Mouse (Mus musculus): ENCODE results near the gene Slc17a4. TPM values are rescaled to one million over a fixed set of nuclear protein-coding genes. Genes with fewer than 3 reads are reported as not detected.

Gene Slc17a4
- polyA plus RNA-seq, 1 experiment, result 0.13 TPM

- WGBS, result 85% methylated on average over 9 of the region's 9 CpGs
- H3K27me3 ChIP-seq (ENCODE audit: control insufficient read depth, insufficient read depth, low read length), result no peaks in the 10 kb centered on the region
- H3K4me1 ChIP-seq (ENCODE audit: control insufficient read depth, insufficient read depth, insufficient read length), result no peaks in the 10 kb centered on the region
- no peak overlapping the region for H3K27ac ChIP-seq (ENCODE audit: insufficient read depth, low read length)
- no peak for DNase-seq (ENCODE audit: low read depth in 1 of 2, low spot score in 2 of 2)
- H3K36me3 ChIP-seq (ENCODE audit: control insufficient read depth, insufficient read depth, low read length), result no peaks in the 10 kb centered on the region
- no peak overlapping the region for H3K4me3 ChIP-seq (ENCODE audit: extremely low read depth, insufficient read depth, insufficient read length)
- TF ChIP-seq CTCF (IDR thresholded peaks at IDR 0.05; ENCODE audit: extremely low read depth, insufficient read depth, insufficient read length, insufficient replicate concordance) (no peak), POLR2A (IDR thresholded peaks at IDR 0.05; ENCODE audit: low read depth, low read length) (no peak)
These were observed 48.6 kb downstream of the Slc17a4 start for GRCm38 (mm10) chr13:23866086-23866710.

- no peaks in the 10 kb centered on the region for H3K36me3 ChIP-seq (ENCODE audit: control insufficient read depth, insufficient read depth, low read length)
- no peak for DNase-seq (ENCODE audit: low read depth in 1 of 2, low spot score in 2 of 2)
- no peak overlapping the region for H3K4me3 ChIP-seq (ENCODE audit: extremely low read depth, insufficient read depth, insufficient read length)
- 84% methylated on average over 9 of the region's 9 CpGs for WGBS
- no peaks in the 10 kb centered on the region for H3K27me3 ChIP-seq (ENCODE audit: control insufficient read depth, insufficient read depth, low read length)
- TF ChIP-seq CTCF (IDR thresholded peaks at IDR 0.05; ENCODE audit: extremely low read depth, insufficient read depth, insufficient read length, insufficient replicate concordance) (no peak), POLR2A (IDR thresholded peaks at IDR 0.05; ENCODE audit: low read depth, low read length) (no peak)
- H3K27ac ChIP-seq (ENCODE audit: insufficient read depth, low read length), result no peak overlapping the region
- H3K4me1 ChIP-seq (ENCODE audit: control insufficient read depth, insufficient read depth, insufficient read length), result no peaks in the 10 kb centered on the region
These were observed 50.1 kb downstream of the Slc17a4 start for GRCm38 (mm10) chr13:23864711-23865110.

- H3K27me3 ChIP-seq (ENCODE audit: control insufficient read depth, insufficient read depth, low read length), result no peaks in the 10 kb centered on the region
- no peak for DNase-seq (ENCODE audit: low read depth in 1 of 2, low spot score in 2 of 2)
- no peaks in the 10 kb centered on the region for H3K36me3 ChIP-seq (ENCODE audit: control insufficient read depth, insufficient read depth, low read length)
- TF ChIP-seq POLR2A (IDR thresholded peaks at IDR 0.05; ENCODE audit: low read depth, low read length), result no peak
- no peak for TF ChIP-seq CTCF (IDR thresholded peaks at IDR 0.05; ENCODE audit: extremely low read depth, insufficient read depth, insufficient read length, insufficient replicate concordance)
- H3K4me3 ChIP-seq (ENCODE audit: extremely low read depth, insufficient read depth, insufficient read length), result no peak overlapping the region
- no peaks in the 10 kb centered on the region for H3K4me1 ChIP-seq (ENCODE audit: control insufficient read depth, insufficient read depth, insufficient read length)
- no peak overlapping the region for H3K27ac ChIP-seq (ENCODE audit: insufficient read depth, low read length)
These were observed 53.0 kb downstream of the Slc17a4 start for GRCm38 (mm10) chr13:23861815-23862214.

- DNase-seq (ENCODE audit: low read depth in 1 of 2, low spot score in 2 of 2), result no peak
- Histone ChIP-seq H3K27ac (ENCODE audit: insufficient read depth, low read length) (no peak overlapping the region), H3K27me3 (ENCODE audit: control insufficient read depth, insufficient read depth, low read length) (no peaks in the 10 kb centered on the region), H3K36me3 (ENCODE audit: control insufficient read depth, insufficient read depth, low read length) (no peaks in the 10 kb centered on the region), H3K4me1 (ENCODE audit: control insufficient read depth, insufficient read depth, insufficient read length) (no peaks in the 10 kb centered on the region), H3K4me3 (ENCODE audit: extremely low read depth, insufficient read depth, insufficient read length) (no peak overlapping the region)
- 63% methylated on average over 3 of the region's 3 CpGs for WGBS
- TF ChIP-seq CTCF (IDR thresholded peaks at IDR 0.05; ENCODE audit: extremely low read depth, insufficient read depth, insufficient read length, insufficient replicate concordance) (no peak), POLR2A (IDR thresholded peaks at IDR 0.05; ENCODE audit: low read depth, low read length) (no peak)
These were observed 58.4 kb downstream of the Slc17a4 start for GRCm38 (mm10) chr13:23856401-23856800.

- H3K27ac ChIP-seq (ENCODE audit: insufficient read depth, low read length), result no peak overlapping the region
- WGBS, result 87% methylated on average over 2 of the region's 2 CpGs
- no peak overlapping the region for H3K4me3 ChIP-seq (ENCODE audit: extremely low read depth, insufficient read depth, insufficient read length)
- no peak for DNase-seq (ENCODE audit: low read depth in 1 of 2, low spot score in 2 of 2)
- no peaks in the 10 kb centered on the region for H3K36me3 ChIP-seq (ENCODE audit: control insufficient read depth, insufficient read depth, low read length)
- H3K4me1 ChIP-seq (ENCODE audit: control insufficient read depth, insufficient read depth, insufficient read length), result no peaks in the 10 kb centered on the region
- TF ChIP-seq CTCF (IDR thresholded peaks at IDR 0.05; ENCODE audit: extremely low read depth, insufficient read depth, insufficient read length, insufficient replicate concordance), result no peak
- no peak for TF ChIP-seq POLR2A (IDR thresholded peaks at IDR 0.05; ENCODE audit: low read depth, low read length)
- H3K27me3 ChIP-seq (ENCODE audit: control insufficient read depth, insufficient read depth, low read length), result no peaks in the 10 kb centered on the region
These were observed 65.5 kb downstream of the Slc17a4 start for GRCm38 (mm10) chr13:23849299-23849698.

Other genes with a start within 250 kb of the Slc17a4 start
- gene Hist1h2ac, start 231.1 kb downstream of the Slc17a4 start, polyA plus RNA-seq (2012; rRNA removed), result 1.2 and 2.0 TPM in 2 replicates
- 41.8 and 44.4 TPM in 2 replicates for gene Hist1h2bc, start 230.8 kb downstream of the Slc17a4 start, polyA plus RNA-seq (2012; rRNA removed)
- not detected in 2 replicates for gene Hist1h1t, start 219.2 kb downstream of the Slc17a4 start, polyA plus RNA-seq (2012; rRNA removed)
- gene Hist1h4c, start 216.6 kb downstream of the Slc17a4 start, polyA plus RNA-seq (2012; rRNA removed), result 20.0 and 33.6 TPM in 2 replicates
- 20.7 and 26.1 TPM in 2 replicates for gene Hfe, start 204.2 kb downstream of the Slc17a4 start, polyA plus RNA-seq (2012; rRNA removed)
- gene Hist1h1c, start 176.2 kb downstream of the Slc17a4 start, polyA plus RNA-seq (2012; rRNA removed), result 20.9 and 25.5 TPM in 2 replicates
- 35.9 and 50.3 TPM in 2 replicates for gene Hist1h3c, start 169.4 kb downstream of the Slc17a4 start, polyA plus RNA-seq (2012; rRNA removed)
- 23.7 and 32.9 TPM in 2 replicates for gene Hist1h2bb, start 168.3 kb downstream of the Slc17a4 start, polyA plus RNA-seq (2012; rRNA removed)
- 28.4 and 40.3 TPM in 2 replicates for gene Hist1h2ab, start 163.9 kb downstream of the Slc17a4 start, polyA plus RNA-seq (2012; rRNA removed)
- gene Hist1h3b, start 162.7 kb downstream of the Slc17a4 start, polyA plus RNA-seq (2012; rRNA removed), result 54.9 and 68.9 TPM in 2 replicates
- 19.0 and 27.4 TPM in 2 replicates for gene Hist1h4b, start 158.0 kb downstream of the Slc17a4 start, polyA plus RNA-seq (2012; rRNA removed)
- 16.1 and 29.5 TPM in 2 replicates for gene Hist1h4a, start 153.8 kb downstream of the Slc17a4 start, polyA plus RNA-seq (2012; rRNA removed)
- 38.4 and 54.1 TPM in 2 replicates for gene Hist1h3a, start 152.6 kb downstream of the Slc17a4 start, polyA plus RNA-seq (2012; rRNA removed)
- 1.3 and 1.5 TPM in 2 replicates for gene Hist1h1a, start 151.3 kb downstream of the Slc17a4 start, polyA plus RNA-seq (2012; rRNA removed)
- gene Trim38, start 145.1 kb downstream of the Slc17a4 start, polyA plus RNA-seq (2012; rRNA removed), result not detected in 2 replicates
- not detected in 2 replicates for gene Slc17a2, start 108.0 kb downstream of the Slc17a4 start, polyA plus RNA-seq (2012; rRNA removed)
- 0.06 TPM in 1 of 2 replicates, not detected in the other for gene Slc17a3, start 75.6 kb downstream of the Slc17a4 start, polyA plus RNA-seq (2012; rRNA removed)
- 0.11 TPM in 1 of 2 replicates, not detected in the other for gene Slc17a1, start 47.3 kb downstream of the Slc17a4 start, polyA plus RNA-seq (2012; rRNA removed)
- not detected in 2 replicates for gene Hist1h2ba, start 19.1 kb upstream of the Slc17a4 start, polyA plus RNA-seq (2012; rRNA removed)
- not detected in 2 replicates for gene Hist1h2aa, start 19.5 kb upstream of the Slc17a4 start, polyA plus RNA-seq (2012; rRNA removed)
- gene Scgn, start 76.2 kb upstream of the Slc17a4 start, polyA plus RNA-seq (2012; rRNA removed), result not detected in 2 replicates